Mouse (Mus musculus) hindbrain, embryonic 10.5 days (tissue): Measurements from ENCODE around the gene D17Wsu92e. TPM values are rescaled to one million over a fixed set of nuclear protein-coding genes. Genes with fewer than 3 reads are reported as not detected.

Source experiments
- DNase-seq: peaks from one replicate; pipeline ENCODE4 v3.0.0-alpha.2; 2017; ENCODE audit warnings: low spot score
- H3K27ac ChIP-seq: fragments of 300-500 bp; sonication (generic); 2 replicates; pipeline ENCODE4 v1.5.1; 2016; ENCODE audit warnings: mild to moderate bottlenecking, moderate library complexity
- H3K27me3 ChIP-seq: fragments of 300-500 bp; sonication (generic); 2 replicates; pipeline ENCODE4 v1.6.1; 2016; ENCODE audit warnings: mild to moderate bottlenecking; ENCODE audit not compliant: poor library complexity, insufficient read depth, severe bottlenecking
- H3K36me3 ChIP-seq: fragments of 300-500 bp; sonication (generic); 2 replicates; pipeline ENCODE4 v1.6.1; 2016; ENCODE audit warnings: mild to moderate bottlenecking, moderate library complexity
- H3K4me1 ChIP-seq: fragments of 300-500 bp; sonication (generic); replicated peaks from 2 replicates; pipeline ENCODE4 v1.6.1; 2016; ENCODE audit warnings: mild to moderate bottlenecking
- H3K4me3 ChIP-seq: fragments of 300-500 bp; sonication (generic); 2 replicates; pipeline ENCODE4 v1.5.1; 2016; ENCODE audit warnings: mild to moderate bottlenecking, moderate library complexity
- H3K9me3 ChIP-seq: fragments of 300-500 bp; sonication (generic); 2 replicates; pipeline ENCODE4 v1.6.1; 2016; ENCODE audit warnings: mild to moderate bottlenecking, moderate library complexity
- WGBS: fragments of 180-500 bp; shearing (Covaris S2); methylation state at CpG from one replicate; pipeline ENCODE4 v1.1.7; 2016; 5-methylcytosine and 5-hydroxymethylcytosine counted together
- polyA plus RNA-seq: library from polyadenylated mRNA; unstranded; fragments of >200 nt; fragmentation: Nextera tagmentation; extraction: Ambion mirVana; gene quantifications from 2 replicates; pipeline ENCODE4 v1.2.1, GENCODE M21; 2016

D17Wsu92e gene
- polyA plus RNA-seq, 1 experiment from 2014 or later, result 10.7 TPM

GRCm38 (mm10) chr17:27792516-27792915, 27.9 kb downstream of the D17Wsu92e start:
- Histone ChIP-seq H3K4me1 (peaks cover 17% of the 10 kb centered on the region), H3K9me3 (no peaks in the 10 kb centered on the region), H3K4me3 (no peak overlapping the region), H3K36me3 (peaks cover 35% of the 10 kb centered on the region), H3K27ac (no peak overlapping the region), H3K27me3 (no peaks in the 10 kb centered on the region)
- DNase-seq, result no peak
- 87% methylated on average over 4 of the region's 4 CpGs for WGBS

GRCm38 (mm10) chr17:27791556-27791955, 28.9 kb downstream of the D17Wsu92e start:
- Histone ChIP-seq H3K27ac (no peak overlapping the region), H3K4me3 (no peak overlapping the region), H3K9me3 (no peaks in the 10 kb centered on the region), H3K36me3 (peaks cover 35% of the 10 kb centered on the region), H3K4me1 (peaks cover 7% of the 10 kb centered on the region), H3K27me3 (no peaks in the 10 kb centered on the region)
- 86% methylated on average over 2 of the region's 2 CpGs for WGBS
- DNase-seq, result no peak

GRCm38 (mm10) chr17:27790976-27791375, 29.5 kb downstream of the D17Wsu92e start:
- Histone ChIP-seq H3K27me3 (no peaks in the 10 kb centered on the region), H3K36me3 (peaks cover 38% of the 10 kb centered on the region), H3K4me3 (no peak overlapping the region), H3K27ac (no peak overlapping the region), H3K9me3 (no peaks in the 10 kb centered on the region), H3K4me1 (0 out of 2 replicates have a peak, but pooled peaks cover 2% of the 10 kb centered on the region)
- no peak for DNase-seq
- 89% methylated on average over 2 of the region's 2 CpGs for WGBS

- Histone ChIP-seq H3K9me3 (no peaks in the 10 kb centered on the region), H3K27me3 (no peaks in the 10 kb centered on the region), H3K4me3 (no peak overlapping the region), H3K36me3 (peaks cover 48% of the 10 kb centered on the region), H3K4me1 (0 out of 2 replicates have a peak, but pooled peaks cover 2% of the 10 kb centered on the region), H3K27ac (no peak overlapping the region)
- 93% methylated on average over 5 of the region's 5 CpGs for WGBS
- DNase-seq, result no peak
Observed at GRCm38 (mm10) chr17:27790015-27790414, 30.4 kb downstream of the D17Wsu92e start.

- 96% methylated on average over 6 of the region's 6 CpGs for WGBS
- no peak for DNase-seq
- peaks cover 56% of the 10 kb centered on the region for H3K36me3 ChIP-seq
Observed at GRCm38 (mm10) chr17:27788456-27789172, 31.8 kb downstream of the D17Wsu92e start.

GRCm38 (mm10) chr17:27783567-27783966, 36.9 kb downstream of the D17Wsu92e start:
- Histone ChIP-seq H3K36me3 (peaks cover 57% of the 10 kb centered on the region), H3K4me1 (no peaks in the 10 kb centered on the region), H3K27me3 (no peaks in the 10 kb centered on the region), H3K27ac (no peak overlapping the region), H3K9me3 (no peaks in the 10 kb centered on the region), H3K4me3 (no peak overlapping the region)
- 82% methylated on average over 4 of the region's 4 CpGs for WGBS
- no peak for DNase-seq

More at GRCm38 (mm10) chr17:27788456-27789172, 31.8 kb downstream of the D17Wsu92e start:
- Histone ChIP-seq H3K4me1 (0 out of 2 replicates have a peak, but pooled peaks cover 2% of the 10 kb centered on the region), H3K27ac (no peak overlapping the region), H3K4me3 (no peak overlapping the region), H3K27me3 (no peaks in the 10 kb centered on the region), H3K9me3 (no peaks in the 10 kb centered on the region)

GRCm38 (mm10) chr17:27781059-27781687, 39.3 kb downstream of the D17Wsu92e start:
- no peak for DNase-seq
- Histone ChIP-seq H3K9me3 (no peaks in the 10 kb centered on the region), H3K36me3 (peaks cover 65% of the 10 kb centered on the region), H3K27me3 (no peaks in the 10 kb centered on the region), H3K4me1 (no peaks in the 10 kb centered on the region), H3K4me3 (no peak overlapping the region), H3K27ac (no peak overlapping the region)
- WGBS, result 79% methylated on average over 5 of the region's 5 CpGs

GRCm38 (mm10) chr17:27779755-27780154, 40.7 kb downstream of the D17Wsu92e start:
- Histone ChIP-seq H3K4me3 (no peak overlapping the region), H3K9me3 (no peaks in the 10 kb centered on the region), H3K27ac (no peak overlapping the region), H3K4me1 (no peaks in the 10 kb centered on the region), H3K27me3 (no peaks in the 10 kb centered on the region), H3K36me3 (peaks cover 62% of the 10 kb centered on the region)
- 58% methylated on average over 3 of the region's 3 CpGs for WGBS
- DNase-seq, result no peak

GRCm38 (mm10) chr17:27778671-27779355, 41.6 kb downstream of the D17Wsu92e start:
- Histone ChIP-seq H3K27me3 (no peaks in the 10 kb centered on the region), H3K9me3 (no peaks in the 10 kb centered on the region), H3K4me1 (no peaks in the 10 kb centered on the region), H3K4me3 (no peak overlapping the region), H3K27ac (no peak overlapping the region; the same call in 1 of the 2 replicates), H3K36me3 (peaks cover 62% of the 10 kb centered on the region)
- 95% methylated on average over 9 of the region's 9 CpGs for WGBS
- no peak for DNase-seq

GRCm38 (mm10) chr17:27777823-27778222, 42.6 kb downstream of the D17Wsu92e start:
- Histone ChIP-seq H3K36me3 (peaks cover 63% of the 10 kb centered on the region), H3K4me3 (no peak overlapping the region), H3K4me1 (0 out of 2 replicates have a peak, but pooled peaks cover 3% of the 10 kb centered on the region), H3K27ac (no peak overlapping the region), H3K27me3 (no peaks in the 10 kb centered on the region), H3K9me3 (no peaks in the 10 kb centered on the region)
- 83% methylated on average over 6 of the region's 6 CpGs for WGBS
- DNase-seq, result no peak

GRCm38 (mm10) chr17:27774198-27774597, 46.2 kb downstream of the D17Wsu92e start:
- no peak overlapping the region for H3K27ac ChIP-seq
- H3K36me3 ChIP-seq, result peaks cover 68% of the 10 kb centered on the region
- DNase-seq, result no peak
- H3K4me3 ChIP-seq, result no peak overlapping the region
- WGBS, result 95% methylated on average over 3 of the region's 3 CpGs
- H3K4me1 ChIP-seq, result 0 out of 2 replicates have a peak, but pooled peaks cover 3% of the 10 kb centered on the region
- no peaks in the 10 kb centered on the region for H3K9me3 ChIP-seq
- no peaks in the 10 kb centered on the region for H3K27me3 ChIP-seq

- WGBS, result 86% methylated on average over 6 of the region's 6 CpGs
Observed at GRCm38 (mm10) chr17:27771616-27772015, 48.8 kb downstream of the D17Wsu92e start.

More at GRCm38 (mm10) chr17:27771616-27772015, 48.8 kb downstream of the D17Wsu92e start:
- Histone ChIP-seq H3K4me3 (no peak overlapping the region), H3K4me1 (0 out of 2 replicates have a peak, but pooled peaks cover 3% of the 10 kb centered on the region), H3K9me3 (no peaks in the 10 kb centered on the region), H3K36me3 (peaks cover 78% of the 10 kb centered on the region), H3K27me3 (no peaks in the 10 kb centered on the region), H3K27ac (no peak overlapping the region)
- no peak for DNase-seq
